7 mouse cellular contexts compared by ENCODE assay signal in the genomic region with DNA sequence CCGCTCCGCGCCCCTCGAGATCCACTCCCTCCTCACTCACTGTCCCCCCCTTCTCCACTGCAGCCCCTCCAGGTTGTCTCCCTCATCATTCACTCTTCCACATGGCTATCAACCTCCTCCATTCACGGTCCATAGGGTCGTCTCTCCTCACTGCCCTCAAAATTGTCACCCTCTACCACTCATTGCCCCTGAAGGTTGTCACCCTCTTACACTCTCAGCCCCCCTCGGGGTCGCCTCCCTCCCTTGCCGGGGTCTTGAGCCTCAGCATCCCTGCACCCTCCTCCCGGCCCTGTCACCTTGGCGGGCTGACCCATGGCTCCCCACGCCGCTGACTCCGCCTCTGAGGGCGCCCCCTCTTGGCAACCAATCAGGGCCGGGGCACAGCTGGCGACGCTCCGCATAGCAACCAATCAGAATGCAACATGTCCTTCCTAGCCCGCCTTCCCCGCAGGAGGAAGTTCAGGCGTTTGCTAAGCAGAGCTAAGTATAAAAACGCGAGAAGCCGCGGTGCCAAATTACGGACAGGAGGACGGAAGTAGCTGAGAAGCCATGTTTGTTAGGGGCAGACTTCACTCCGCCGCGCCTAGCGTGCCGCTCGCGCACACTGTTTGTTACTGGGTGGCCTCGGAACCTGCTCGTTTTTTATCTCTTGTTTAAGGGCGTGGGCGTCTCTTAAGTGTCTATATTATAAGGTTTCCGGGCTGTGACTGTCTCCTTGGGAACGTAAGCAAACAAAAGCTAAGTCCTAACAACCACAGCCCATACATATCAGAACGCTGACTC. TPM values are rescaled to one million over a fixed set of nuclear protein-coding genes. Genes with fewer than 3 reads are reported as not detected.
DNase-seq lines count a peak whose midpoint lies in the region; ATAC-seq and TF ChIP-seq lines count a peak whose summit lies in the region.

A gene (minus strand): TSS at position 661 of the 783 bp plus-strand sequence.

- peak within 1 kb of the TSS; percentile 56 for H3K9ac ChIP-seq in intestine, postnatal 0 days (ENCODE audit: low read depth, low read length)
- peak within 1 kb of the TSS; percentile 77 for H3K9ac ChIP-seq in midbrain, embryonic 12.5 days (replicated peaks)

- peak; percentile 66 for TF ChIP-seq POLR2A in small intestine, adult 2 months (IDR thresholded peaks at IDR 0.05; ENCODE audit: low read depth, low read length)

- H3K4me1 ChIP-seq in embryonic facial prominence, embryonic 10.5 days = peaks cover 15% of the 10 kb centered on the region
- H3K4me1 ChIP-seq in intestine, postnatal 0 days (replicated peaks; ENCODE audit: control insufficient read depth, insufficient read depth, low read length) = 0 out of 2 replicates have a peak, but pooled peaks cover 5% of the 10 kb centered on the region
- peaks cover 15% of the 10 kb centered on the region for H3K4me1 ChIP-seq in midbrain, embryonic 12.5 days
- H3K4me1 ChIP-seq in small intestine, adult 2 months (ENCODE audit: control insufficient read depth, insufficient read depth, insufficient read length, low read length) = 0 out of 2 replicates have a peak, but pooled peaks cover 1% of the 10 kb centered on the region

- no peaks in the 10 kb centered on the region for H3K36me3 ChIP-seq in embryonic facial prominence, embryonic 10.5 days (replicated peaks)
- no peaks in the 10 kb centered on the region for H3K36me3 ChIP-seq in intestine, postnatal 0 days (ENCODE audit: control insufficient read depth, insufficient read depth)
- H3K36me3 ChIP-seq in midbrain, embryonic 12.5 days = no peaks in the 10 kb centered on the region
- H3K36me3 ChIP-seq in small intestine, adult 2 months (ENCODE audit: control insufficient read depth, insufficient read depth, low read length) = no peaks in the 10 kb centered on the region

- H3K9me3 ChIP-seq in embryonic facial prominence, embryonic 10.5 days = no peaks in the 10 kb centered on the region
- H3K9me3 ChIP-seq in intestine, postnatal 0 days (ENCODE audit: control insufficient read depth) = no peaks in the 10 kb centered on the region
- H3K9me3 ChIP-seq in midbrain, embryonic 12.5 days = no peaks in the 10 kb centered on the region

- WGBS in embryonic facial prominence, embryonic 10.5 days = under 1% methylated on average over 42 of the region's 42 CpGs
- under 1% methylated on average over 42 of the region's 42 CpGs for WGBS in intestine, postnatal 0 days
- WGBS in midbrain, embryonic 12.5 days = under 1% methylated on average over 42 of the region's 42 CpGs
- under 1% methylated on average over 42 of the region's 42 CpGs for WGBS in small intestine, adult 2 months

- peak; percentile 98 for ATAC-seq in intestine, postnatal 0 days
- ATAC-seq in midbrain, embryonic 12.5 days (ENCODE audit: low FRiP score, low read depth) = peak; percentile 97

- H3K4me2 ChIP-seq in intestine, postnatal 0 days (replicated peaks; ENCODE audit: low read depth) = peak within 1 kb of the TSS; percentile 93
- H3K4me2 ChIP-seq in midbrain, embryonic 12.5 days (replicated peaks) = peak within 1 kb of the TSS; percentile 88

- peak; percentile 52 for TF ChIP-seq CTCF in intestine, postnatal 0 days (IDR thresholded peaks at IDR 0.05; ENCODE audit: low read depth)
- no peak for TF ChIP-seq CTCF in small intestine, adult 2 months (IDR thresholded peaks at IDR 0.05; ENCODE audit: extremely low read depth, insufficient read length, insufficient replicate concordance, low read depth, low read length)

- no peaks in the 10 kb centered on the region for H3K27me3 ChIP-seq in embryonic facial prominence, embryonic 10.5 days (replicated peaks; ENCODE audit: low read depth, poor library complexity, severe bottlenecking)
- H3K27me3 ChIP-seq in intestine, postnatal 0 days (replicated peaks; ENCODE audit: control insufficient read depth, insufficient read depth, low read length) = no peaks in the 10 kb centered on the region
- H3K27me3 ChIP-seq in midbrain, embryonic 12.5 days = no peaks in the 10 kb centered on the region
- no peaks in the 10 kb centered on the region for H3K27me3 ChIP-seq in small intestine, adult 2 months (ENCODE audit: control insufficient read depth, insufficient read depth, low read length)

- peak within 1 kb of the TSS; percentile 95 for H3K27ac ChIP-seq in embryonic facial prominence, embryonic 10.5 days (replicated peaks)
- peak within 1 kb of the TSS; percentile 55 for H3K27ac ChIP-seq in intestine, postnatal 0 days (ENCODE audit: low read depth, low read length)
- peak within 1 kb of the TSS; percentile 90 for H3K27ac ChIP-seq in midbrain, embryonic 12.5 days (replicated peaks)
- H3K27ac ChIP-seq in small intestine, adult 2 months (ENCODE audit: insufficient read depth, low read depth, low read length) = peak within 1 kb of the TSS; percentile 70

- H3K4me3 ChIP-seq in embryonic facial prominence, embryonic 10.5 days = peak within 1 kb of the TSS; percentile 81
- H3K4me3 ChIP-seq in intestine, postnatal 0 days (ENCODE audit: low read depth, low read length) = peak within 1 kb of the TSS; percentile 56
- H3K4me3 ChIP-seq in midbrain, embryonic 12.5 days = peak within 1 kb of the TSS; percentile 66
- peak within 1 kb of the TSS; percentile 78 for H3K4me3 ChIP-seq in small intestine, adult 2 months (ENCODE audit: low read depth, low read length)

- intact Hi-C loops in left cerebral cortex, postnatal 4 days (cut with DNase I) = loop anchor here (5.0 to 10.0 kb wide), 4 partner anchors 73 to 336 kb away; a partner anchor contains a TSS

- DNase-seq in adrenal gland, postnatal 10 days = peak; percentile 96
- peak; percentile 96 for DNase-seq in embryonic facial prominence, embryonic 10.5 days (ENCODE audit: low spot score)
- peak; percentile 93 for DNase-seq in gonadal fat pad, adult 2 months (ENCODE audit: low read depth)
- DNase-seq in left cerebral cortex, postnatal 4 days = peak; percentile 98

RNA-seq across cellular contexts. Expression of the gene that starts here (rescaled TPM):
- 10 to 100 TPM; 14.5 to 30.3 TPM for total RNA-seq in adrenal gland, postnatal 10 days (2021)
- 6.7 and 6.9 TPM in 2 replicates for polyA plus RNA-seq in embryonic facial prominence, embryonic 10.5 days (2016; fragmentation: Nextera tagmentation; extraction: Ambion mirVana)
- 1.7 and 2.1 TPM in 2 replicates for polyA plus RNA-seq in gonadal fat pad, adult 2 months (2012; rRNA removed)
- 2.7 and 5.8 TPM in 2 replicates for polyA plus RNA-seq in intestine, postnatal 0 days (2015; fragmentation: Nextera tagmentation; extraction: Ambion mirVana)
- total RNA-seq in left cerebral cortex, postnatal 4 days (2021) = 10 to 100 TPM; 17.5 to 26.2 TPM
- polyA plus RNA-seq in midbrain, embryonic 12.5 days (2016; fragmentation: Nextera tagmentation; extraction: Ambion mirVana) = 8.9 TPM in 2 replicates
- 0.03 and 0.15 TPM in 2 replicates for polyA plus RNA-seq in small intestine, adult 2 months (2012; rRNA removed)

Comparison
In these comparisons a context has a peak if more than half of its experiments do, and no peak if none do; other contexts are left out.
1. Peak in every context shown above with its lines: DNase-seq, ATAC-seq, H3K4me3 ChIP-seq and H3K27ac ChIP-seq.